Mouse (Mus musculus): ENCODE data around the gene Ugcg.
A peak's percentile ranks its signal among the peaks of the same experiment; 100 is the strongest.

The Ugcg gene

GRCm38 (mm10) chr4:59188802-59189545 is at the start of gene Ugcg:
TSS of gene Ugcg (plus strand) at chr4:59189257.
- DNase-seq = peak; percentile 84

- DNase-seq = peak; percentile 24
These were observed 40.0 kb upstream of the Ugcg start for GRCm38 (mm10) chr4:59149043-59149442.

- DNase-seq = no peak
These were observed 38.1 kb upstream of the Ugcg start for GRCm38 (mm10) chr4:59150907-59151306.

- DNase-seq = no peak
These were observed 37.1 kb upstream of the Ugcg start for GRCm38 (mm10) chr4:59151953-59152352.

- DNase-seq = no peak
These were observed 32.0 kb upstream of the Ugcg start for GRCm38 (mm10) chr4:59156897-59157592.

GRCm38 (mm10) chr4:59157654-59158053 is 31.4 kb upstream of the Ugcg start:
- no peak for DNase-seq

- no peak for DNase-seq
These were observed 28.8 kb upstream of the Ugcg start for GRCm38 (mm10) chr4:59160289-59160688.

GRCm38 (mm10) chr4:59160959-59161670 is 27.9 kb upstream of the Ugcg start:
- DNase-seq = no peak

- no peak for DNase-seq
These were observed 25.0 kb upstream of the Ugcg start for GRCm38 (mm10) chr4:59164034-59164433.

- peak; percentile 51 for DNase-seq
These were observed 21.7 kb upstream of the Ugcg start for GRCm38 (mm10) chr4:59167251-59167847.

- DNase-seq = peak; percentile 44
These were observed 19.1 kb upstream of the Ugcg start for GRCm38 (mm10) chr4:59169981-59170380.

GRCm38 (mm10) chr4:59172616-59173015 is 16.4 kb upstream of the Ugcg start:
- DNase-seq = no peak

- DNase-seq = no peak
These were observed 15.7 kb upstream of the Ugcg start for GRCm38 (mm10) chr4:59173181-59173922.

GRCm38 (mm10) chr4:59175003-59175402 is 14.1 kb upstream of the Ugcg start:
- DNase-seq = no peak

- DNase-seq = no peak
These were observed 13.1 kb upstream of the Ugcg start for GRCm38 (mm10) chr4:59175929-59176328.

GRCm38 (mm10) chr4:59177566-59177965 is 11.5 kb upstream of the Ugcg start:
- DNase-seq = no peak

GRCm38 (mm10) chr4:59181320-59182271 is 7.5 kb upstream of the Ugcg start:
- no peak for DNase-seq

GRCm38 (mm10) chr4:59185671-59186070 is 3.4 kb upstream of the Ugcg start:
- no peak for DNase-seq

- peak; percentile 71 for DNase-seq
These were observed 1.8 kb upstream of the Ugcg start for GRCm38 (mm10) chr4:59187289-59187688.

GRCm38 (mm10) chr4:59188474-59188801 is 619 bp upstream of the Ugcg start:
- DNase-seq = no peak

GRCm38 (mm10) chr4:59189546-59190237 is 635 bp downstream of the Ugcg start:
- DNase-seq = peak; percentile 54
